Mouse (Mus musculus): ENCODE data around the gene Gm10271. TPM values are rescaled to one million over a fixed set of nuclear protein-coding genes. Genes with fewer than 3 reads are reported as not detected.

Gene Gm10271
- polyA plus RNA-seq, 1 experiment from 2014 or later, result not detected

DNA sequence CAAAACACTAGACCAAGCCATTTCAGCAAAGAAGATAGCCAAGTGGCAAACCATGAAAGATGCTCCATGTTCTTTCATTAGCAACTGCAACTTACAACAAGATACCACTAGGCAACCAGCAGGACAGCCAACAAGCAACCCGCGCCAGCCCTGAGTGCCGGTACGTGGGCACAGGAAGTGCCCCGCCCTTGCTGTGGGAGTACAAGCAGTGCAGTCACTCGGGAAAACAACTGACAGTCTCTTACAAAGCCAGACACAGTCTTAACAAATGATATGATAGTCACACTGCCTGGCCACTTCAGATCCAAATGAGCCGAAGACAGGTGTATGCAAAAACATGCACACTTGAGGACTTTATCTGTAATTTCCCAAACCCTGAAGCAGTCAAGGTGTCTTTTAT is 41.9 kb downstream of the Gm10271 start:
- H3K9me3 ChIP-seq, result no peaks in the 10 kb centered on the region
- H3K27me3 ChIP-seq, result no peaks in the 10 kb centered on the region
- H3K36me3 ChIP-seq, result 0 out of 2 replicates have a peak, but pooled peaks cover 7% of the 10 kb centered on the region
- H3K9ac ChIP-seq, result no peak overlapping the region
- H3K4me2 ChIP-seq, result no peak overlapping the region
- H3K27ac ChIP-seq, result no peak overlapping the region
- 71% methylated on average over 7 of the region's 7 CpGs for WGBS
- no peak overlapping the region for H3K4me3 ChIP-seq
- ATAC-seq (ENCODE audit: borderline replicate concordance, extremely low read depth, low FRiP score, low TSS enrichment), result no peak
- no peaks in the 10 kb centered on the region for H3K4me1 ChIP-seq

GRCm38 (mm10) chr10:116928826-116929225 is 43.6 kb downstream of the Gm10271 start:
- Histone ChIP-seq H3K27me3 (no peaks in the 10 kb centered on the region), H3K4me2 (no peak overlapping the region), H3K36me3 (peaks cover 13% of the 10 kb centered on the region; the same call in 1 of the 2 replicates), H3K9me3 (no peaks in the 10 kb centered on the region), H3K4me1 (no peaks in the 10 kb centered on the region), H3K27ac (no peak overlapping the region), H3K4me3 (no peak overlapping the region), H3K9ac (no peak overlapping the region)
- WGBS, result 84% methylated on average over 3 of the region's 3 CpGs
- no peak for ATAC-seq (ENCODE audit: borderline replicate concordance, extremely low read depth, low FRiP score, low TSS enrichment)

DNA sequence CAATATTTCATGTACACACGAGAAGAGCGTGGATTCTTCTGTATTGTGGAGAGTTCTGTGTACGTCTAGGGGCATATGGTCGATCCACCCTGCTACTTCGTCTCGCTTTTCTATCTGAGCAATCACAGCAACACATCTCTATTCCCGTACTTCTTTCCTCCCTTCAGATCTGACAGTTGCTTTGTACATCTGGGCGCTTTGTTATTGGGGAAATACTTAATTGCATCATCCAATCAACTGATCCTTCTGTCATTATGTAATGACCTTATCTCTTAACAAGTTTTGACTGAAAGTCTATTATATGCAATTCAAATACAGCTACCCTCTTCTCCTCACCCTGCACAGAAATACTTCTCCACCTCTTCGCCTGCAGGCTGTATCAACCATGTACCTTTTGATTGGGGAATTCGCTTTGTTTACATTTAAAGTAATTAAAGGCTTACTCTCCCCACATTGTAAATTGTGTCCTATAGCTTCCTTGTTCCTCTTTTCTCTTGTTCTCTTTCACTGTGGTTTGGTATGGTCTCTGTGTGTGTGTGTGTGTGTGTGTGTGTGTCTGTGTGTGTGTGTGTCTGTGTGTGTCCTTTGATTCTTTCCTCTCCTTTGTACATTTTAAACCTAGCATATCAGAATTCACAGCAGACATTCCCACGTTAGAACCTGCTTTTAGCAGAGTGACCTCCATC is 45.8 kb downstream of the Gm10271 start:
- Histone ChIP-seq H3K27ac (no peak overlapping the region), H3K27me3 (no peaks in the 10 kb centered on the region), H3K4me2 (no peak overlapping the region), H3K4me1 (no peaks in the 10 kb centered on the region), H3K9ac (no peak overlapping the region), H3K4me3 (no peak overlapping the region), H3K9me3 (no peaks in the 10 kb centered on the region), H3K36me3 (peaks cover 14% of the 10 kb centered on the region; the same call in 1 of the 2 replicates)
- 78% methylated on average over 11 of the region's 11 CpGs for WGBS
- no peak for ATAC-seq (ENCODE audit: borderline replicate concordance, extremely low read depth, low FRiP score, low TSS enrichment)

DNA sequence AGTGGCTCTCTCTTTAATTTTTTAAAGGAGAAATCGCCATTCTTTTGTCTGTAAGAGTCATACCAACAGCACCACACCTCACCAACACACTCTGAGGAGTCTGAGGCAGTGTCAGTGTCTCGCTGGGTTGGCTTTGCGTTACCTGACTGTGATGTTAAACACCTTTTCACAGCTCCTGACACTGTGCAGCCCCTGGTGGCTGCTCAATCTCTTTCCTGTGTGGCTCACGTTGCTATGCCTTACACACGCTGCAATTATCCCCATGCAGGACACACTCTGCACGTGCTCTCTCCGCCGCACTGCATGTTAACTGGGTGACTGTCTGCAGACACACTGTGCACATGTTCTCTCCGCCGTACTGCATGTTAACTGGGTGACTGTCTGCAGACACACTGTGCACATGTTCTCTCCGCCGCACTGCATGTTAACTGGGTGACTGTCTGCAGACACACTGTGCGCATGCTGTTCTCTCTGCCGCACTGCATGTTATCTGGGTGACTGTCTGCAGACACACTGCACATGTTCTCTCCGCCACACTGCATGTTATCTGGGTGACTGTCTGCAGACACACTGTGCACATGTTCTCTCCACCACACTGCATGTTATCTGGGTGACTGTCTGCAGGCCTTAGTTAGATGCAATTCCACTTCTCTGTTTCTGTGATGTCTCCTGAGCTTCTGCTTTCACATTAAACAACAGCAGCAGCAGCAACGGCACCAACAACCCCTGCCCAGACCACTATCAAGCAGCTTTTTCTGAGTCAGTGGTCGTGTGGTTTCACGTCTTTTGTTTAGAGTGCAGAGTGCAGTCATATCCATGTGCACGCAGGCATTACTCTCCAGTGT is 48.5 kb downstream of the Gm10271 start:
- no peaks in the 10 kb centered on the region for H3K4me1 ChIP-seq
- H3K9me3 ChIP-seq, result no peaks in the 10 kb centered on the region
- no peak for ATAC-seq (ENCODE audit: borderline replicate concordance, extremely low read depth, low FRiP score, low TSS enrichment)
- H3K27ac ChIP-seq, result no peak overlapping the region
- H3K4me2 ChIP-seq, result no peak overlapping the region
- no peaks in the 10 kb centered on the region for H3K27me3 ChIP-seq
- H3K9ac ChIP-seq, result no peak overlapping the region
- peaks cover 14% of the 10 kb centered on the region; the same call in 1 of the 2 replicates for H3K36me3 ChIP-seq
- WGBS, result 90% methylated on average over 19 of the region's 19 CpGs
- no peak overlapping the region for H3K4me3 ChIP-seq

DNA sequence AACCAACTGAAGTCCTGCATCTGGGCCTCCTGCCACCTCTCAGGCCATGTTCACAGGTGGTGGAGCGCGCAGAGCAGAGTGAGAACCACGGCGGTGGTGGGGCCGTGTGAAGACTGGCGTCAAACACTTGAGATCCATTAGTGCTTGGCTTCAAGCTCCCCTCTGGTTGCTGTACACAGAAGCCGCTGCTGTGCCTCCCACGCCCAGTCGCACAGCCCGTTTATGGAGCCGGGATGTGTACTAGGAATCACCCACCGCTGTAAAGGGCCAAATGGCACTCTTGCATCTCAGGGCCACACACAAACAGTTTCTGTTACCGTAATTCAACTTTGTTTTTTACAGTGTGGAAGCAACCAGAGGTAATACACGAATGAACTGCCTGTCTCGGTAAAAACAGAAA is 50.2 kb downstream of the Gm10271 start:
- Histone ChIP-seq H3K27ac (no peak overlapping the region), H3K9ac (no peak overlapping the region), H3K4me1 (no peaks in the 10 kb centered on the region), H3K36me3 (peaks cover 19% of the 10 kb centered on the region), H3K4me2 (no peak overlapping the region), H3K4me3 (no peak overlapping the region), H3K27me3 (no peaks in the 10 kb centered on the region), H3K9me3 (no peaks in the 10 kb centered on the region)
- 77% methylated on average over 15 of the region's 15 CpGs for WGBS
- 0 out of 2 replicates have a peak, but pooled peaks have one; percentile 14 for ATAC-seq (ENCODE audit: borderline replicate concordance, extremely low read depth, low FRiP score, low TSS enrichment)

DNA sequence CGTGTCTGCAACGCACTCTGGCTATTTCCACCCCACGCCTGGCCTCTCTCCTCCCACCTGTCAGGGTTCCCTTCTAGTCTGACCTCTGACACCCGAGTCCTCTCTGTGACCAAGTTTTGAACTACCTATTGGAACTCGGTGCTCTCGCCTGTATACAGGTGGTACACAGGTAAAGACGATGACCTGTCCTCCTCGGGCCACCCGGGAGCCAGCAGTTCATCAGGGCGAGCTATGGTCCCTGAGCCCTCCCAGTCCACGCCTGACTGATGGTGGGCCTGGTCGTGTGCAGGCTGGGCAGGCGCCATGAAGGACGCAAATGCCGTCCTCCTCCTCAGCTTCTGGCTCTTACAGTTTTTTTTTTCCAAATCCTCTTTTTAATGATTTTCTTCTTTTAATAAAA is 51.0 kb downstream of the Gm10271 start:
- H3K27ac ChIP-seq, result no peak overlapping the region
- no peak overlapping the region for H3K4me3 ChIP-seq
- no peaks in the 10 kb centered on the region for H3K4me1 ChIP-seq
- no peaks in the 10 kb centered on the region for H3K27me3 ChIP-seq
- H3K9ac ChIP-seq, result no peak overlapping the region
- H3K4me2 ChIP-seq, result no peak overlapping the region
- ATAC-seq (ENCODE audit: borderline replicate concordance, extremely low read depth, low FRiP score, low TSS enrichment), result no peak
- H3K36me3 ChIP-seq, result peaks cover 16% of the 10 kb centered on the region
- WGBS, result 87% methylated on average over 15 of the region's 15 CpGs
- no peaks in the 10 kb centered on the region for H3K9me3 ChIP-seq

- H3K9me3 ChIP-seq, result no peaks in the 10 kb centered on the region
- H3K4me3 ChIP-seq, result no peak overlapping the region
- H3K4me1 ChIP-seq, result no peaks in the 10 kb centered on the region
- H3K36me3 ChIP-seq, result peaks cover 20% of the 10 kb centered on the region
- WGBS, result 86% methylated on average over 8 of the region's 8 CpGs
- no peak overlapping the region for H3K9ac ChIP-seq
- ATAC-seq (ENCODE audit: borderline replicate concordance, extremely low read depth, low FRiP score, low TSS enrichment), result no peak
- H3K4me2 ChIP-seq, result no peak overlapping the region
- no peak overlapping the region for H3K27ac ChIP-seq
- H3K27me3 ChIP-seq, result no peaks in the 10 kb centered on the region
Measured at GRCm38 (mm10) chr10:116920641-116921040, 51.8 kb downstream of the Gm10271 start.

DNA sequence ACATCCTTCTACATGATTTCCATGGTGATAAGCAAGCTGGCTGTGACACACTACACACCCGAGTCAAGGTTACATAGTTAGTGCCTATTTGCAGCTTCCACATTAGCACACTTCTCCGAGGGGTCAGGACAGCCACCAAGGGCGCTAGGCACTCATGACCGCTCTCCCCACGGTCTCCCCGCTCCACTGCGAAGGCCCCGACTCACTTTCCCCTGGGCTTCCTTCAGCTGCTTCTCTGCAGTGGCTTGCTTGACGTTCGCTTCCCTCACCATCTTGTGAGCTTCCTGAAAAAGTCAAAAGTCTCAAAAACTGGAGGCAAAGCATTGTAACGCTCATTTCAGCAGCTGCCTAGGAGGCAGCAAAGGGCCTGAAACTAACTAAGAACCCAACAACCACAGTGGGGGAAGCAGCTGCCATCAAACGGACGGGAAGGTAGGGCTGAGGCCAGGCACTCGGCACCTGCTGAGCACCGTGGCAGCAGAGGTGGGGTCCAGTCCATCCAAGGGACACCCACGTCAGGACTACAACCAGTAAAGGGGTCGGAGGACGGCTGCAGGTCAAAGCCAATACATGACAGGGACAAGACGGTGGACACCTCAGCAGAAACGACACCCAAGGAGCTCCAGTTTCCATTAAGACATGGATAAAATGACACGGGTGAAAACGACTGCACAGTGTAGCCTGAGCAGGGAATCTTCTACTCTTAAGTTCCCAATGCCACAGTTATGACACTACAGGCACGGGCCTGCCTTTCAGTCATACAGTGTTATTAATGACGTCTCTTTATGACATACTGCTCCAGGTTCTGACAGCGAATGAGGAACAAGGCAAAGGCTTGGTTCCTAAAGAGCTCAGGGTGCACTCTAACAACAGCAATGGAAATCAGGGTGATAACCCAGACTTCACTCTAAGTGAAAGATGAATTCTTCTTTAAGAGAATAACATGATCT is 52.8 kb downstream of the Gm10271 start:
- H3K9ac ChIP-seq, result no peak overlapping the region
- no peak for ATAC-seq (ENCODE audit: borderline replicate concordance, extremely low read depth, low FRiP score, low TSS enrichment)
- WGBS, result 84% methylated on average over 25 of the region's 25 CpGs
- H3K4me1 ChIP-seq, result no peaks in the 10 kb centered on the region
- H3K36me3 ChIP-seq, result peaks cover 20% of the 10 kb centered on the region
- H3K4me2 ChIP-seq, result no peak overlapping the region
- no peaks in the 10 kb centered on the region for H3K27me3 ChIP-seq
- no peak overlapping the region for H3K4me3 ChIP-seq
- H3K27ac ChIP-seq, result no peak overlapping the region
- no peaks in the 10 kb centered on the region for H3K9me3 ChIP-seq

DNA sequence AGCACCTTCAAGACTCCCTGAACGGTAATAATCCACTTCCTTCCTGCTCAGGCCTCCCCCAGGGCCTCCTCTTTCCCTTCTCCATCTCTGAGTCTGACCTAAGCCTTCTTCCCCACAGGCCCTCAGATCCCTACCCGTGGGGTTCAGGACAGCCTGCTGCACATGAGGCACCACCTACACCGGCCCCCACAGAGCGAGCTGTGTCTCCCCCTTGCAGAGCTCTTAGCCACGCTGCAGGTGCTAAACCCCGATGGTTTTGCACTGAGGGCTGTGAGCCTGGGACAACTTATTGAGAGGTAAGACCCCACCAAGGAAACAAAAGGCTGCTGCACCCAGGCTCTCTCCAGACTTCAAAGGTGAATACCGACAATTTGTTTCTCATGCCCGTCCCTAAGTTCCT is 55.8 kb downstream of the Gm10271 start:
- no peak overlapping the region for H3K27ac ChIP-seq
- H3K4me1 ChIP-seq, result no peaks in the 10 kb centered on the region
- no peak overlapping the region for H3K9ac ChIP-seq
- H3K27me3 ChIP-seq, result no peaks in the 10 kb centered on the region
- WGBS, result 76% methylated on average over 8 of the region's 8 CpGs
- no peak overlapping the region for H3K4me2 ChIP-seq
- H3K9me3 ChIP-seq, result no peaks in the 10 kb centered on the region
- no peak for ATAC-seq (ENCODE audit: borderline replicate concordance, extremely low read depth, low FRiP score, low TSS enrichment)
- H3K36me3 ChIP-seq, result peaks cover 12% of the 10 kb centered on the region
- no peak overlapping the region for H3K4me3 ChIP-seq

- no peak for ATAC-seq (ENCODE audit: borderline replicate concordance, extremely low read depth, low FRiP score, low TSS enrichment)
- 94% methylated on average over 8 of the region's 8 CpGs for WGBS
- H3K27ac ChIP-seq, result no peak overlapping the region
Measured at GRCm38 (mm10) chr10:116915286-116915685, 57.1 kb downstream of the Gm10271 start.

DNA sequence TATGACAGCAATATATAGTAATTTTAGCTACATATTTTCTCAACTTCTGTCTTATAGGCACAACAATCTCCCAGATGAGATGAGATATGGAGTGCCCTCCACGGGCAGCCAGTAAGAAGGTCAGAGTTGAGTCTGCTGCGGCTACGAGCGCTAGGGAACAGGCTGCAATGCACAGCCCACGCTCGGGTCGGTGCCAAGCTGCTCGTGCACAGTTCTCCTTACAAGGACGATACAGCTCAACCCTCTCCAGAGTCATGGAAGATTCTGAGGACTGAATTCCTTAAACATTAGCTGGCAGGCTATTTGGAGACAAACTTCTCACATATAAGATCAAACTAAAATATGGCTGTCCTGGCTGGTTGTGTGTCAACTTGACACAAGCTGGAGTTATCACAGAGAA is 57.8 kb downstream of the Gm10271 start:
- Histone ChIP-seq H3K9me3 (no peaks in the 10 kb centered on the region), H3K36me3 (peaks cover 23% of the 10 kb centered on the region), H3K9ac (no peak overlapping the region), H3K27ac (no peak overlapping the region), H3K27me3 (no peaks in the 10 kb centered on the region), H3K4me1 (no peaks in the 10 kb centered on the region), H3K4me2 (no peak overlapping the region), H3K4me3 (no peak overlapping the region)
- WGBS, result 73% methylated on average over 9 of the region's 9 CpGs
- ATAC-seq (ENCODE audit: borderline replicate concordance, extremely low read depth, low FRiP score, low TSS enrichment), result no peak

More at GRCm38 (mm10) chr10:116915286-116915685, 57.1 kb downstream of the Gm10271 start:
- Histone ChIP-seq H3K9me3 (no peaks in the 10 kb centered on the region), H3K36me3 (peaks cover 16% of the 10 kb centered on the region), H3K4me3 (no peak overlapping the region), H3K9ac (no peak overlapping the region), H3K4me1 (no peaks in the 10 kb centered on the region), H3K27me3 (no peaks in the 10 kb centered on the region), H3K4me2 (no peak overlapping the region)
